ENCODE assay signal across 9 mouse cellular contexts in genomic region chr4:63560079-63560478, GRCm38 (mm10). TPM values are rescaled to one million over a fixed set of nuclear protein-coding genes. Genes with fewer than 3 reads are reported as not detected.
DNase-seq lines count a peak whose midpoint lies in the region; ATAC-seq lines count a peak whose summit lies in the region.
"Had no signal": no experiment of that assay in that cellular context is flagged by ENCODE, and none has a peak within 500 bp of the region (broad histone marks: within the 10 kb centered on the region; RNA-seq: fewer than 3 reads in every experiment).

No protein-coding gene starts in this region.

- ATAC-seq in midbrain, embryonic 11.5 days (ENCODE audit: low FRiP score), result no peak
- no peak for ATAC-seq in midbrain, embryonic 14.5 days (ENCODE audit: low FRiP score, low TSS enrichment)
- no peak for ATAC-seq in liver, embryonic 15.5 days (ENCODE audit: insufficient read depth)
- ATAC-seq in forebrain, embryonic 11.5 days (replicated peaks; ENCODE audit: low FRiP score), result no peak

- H3K9me3 ChIP-seq in midbrain, embryonic 11.5 days (ENCODE audit: control insufficient read depth, low read length), result no peaks in the 10 kb centered on the region
- H3K9me3 ChIP-seq in midbrain, embryonic 14.5 days (ENCODE audit: control insufficient read depth, low read length), result no peaks in the 10 kb centered on the region
- H3K9me3 ChIP-seq in liver, embryonic 15.5 days (replicated peaks), result no peaks in the 10 kb centered on the region
- no peaks in the 10 kb centered on the region for H3K9me3 ChIP-seq in forebrain, embryonic 11.5 days (ENCODE audit: control insufficient read depth, low read length)
- H3K9me3 ChIP-seq: neural tube, embryonic 13.5 days had no signal

- H3K27ac ChIP-seq in midbrain, embryonic 11.5 days (ENCODE audit: low read depth, low read length), result no peak overlapping the region
- H3K27ac ChIP-seq in midbrain, embryonic 14.5 days (replicated peaks; ENCODE audit: low read depth, low read length), result no peak overlapping the region
- peak overlapping the region; percentile 67 for H3K27ac ChIP-seq in brown adipose tissue, adult 24 weeks (replicated peaks; ENCODE audit: low read depth, low read length)
- H3K27ac ChIP-seq in liver, embryonic 15.5 days (replicated peaks), result peak overlapping the region; percentile 79
- H3K27ac ChIP-seq in forebrain, embryonic 11.5 days (ENCODE audit: low read depth, low read length), result no peak overlapping the region
- H3K27ac ChIP-seq: neural tube, embryonic 13.5 days had no signal

- H3K4me2 ChIP-seq in midbrain, embryonic 11.5 days, result 0 out of 2 replicates have a peak overlapping the region, but pooled peaks have one; percentile 3
- no peak overlapping the region for H3K4me2 ChIP-seq in midbrain, embryonic 14.5 days (ENCODE audit: low read length)
- peak overlapping the region; percentile 93 for H3K4me2 ChIP-seq in liver, embryonic 15.5 days
- H3K4me2 ChIP-seq in forebrain, embryonic 11.5 days (ENCODE audit: low read depth, low read length, severe bottlenecking), result no peak overlapping the region

- no peak overlapping the region for H3K9ac ChIP-seq in midbrain, embryonic 11.5 days (ENCODE audit: low read length)
- no peak overlapping the region for H3K9ac ChIP-seq in midbrain, embryonic 14.5 days (replicated peaks; ENCODE audit: low read length)
- H3K9ac ChIP-seq in liver, embryonic 15.5 days, result no peak overlapping the region
- H3K9ac ChIP-seq in forebrain, embryonic 11.5 days (ENCODE audit: low read length), result no peak overlapping the region

- no peaks in the 10 kb centered on the region for H3K36me3 ChIP-seq in midbrain, embryonic 11.5 days (ENCODE audit: control insufficient read depth, insufficient read depth, low read length)
- 0 out of 2 replicates have a peak, but pooled peaks cover 6% of the 10 kb centered on the region for H3K36me3 ChIP-seq in midbrain, embryonic 14.5 days (ENCODE audit: control insufficient read depth, insufficient read depth, low read length)
- no peaks in the 10 kb centered on the region for H3K36me3 ChIP-seq in liver, embryonic 15.5 days (replicated peaks)
- H3K36me3 ChIP-seq in forebrain, embryonic 11.5 days (ENCODE audit: control insufficient read depth, insufficient read depth, low read length), result no peaks in the 10 kb centered on the region
- H3K36me3 ChIP-seq: neural tube, embryonic 13.5 days had no signal

- no peaks in the 10 kb centered on the region for H3K27me3 ChIP-seq in midbrain, embryonic 11.5 days (ENCODE audit: control insufficient read depth, insufficient read depth, low read length)
- H3K27me3 ChIP-seq in midbrain, embryonic 14.5 days (ENCODE audit: control insufficient read depth, insufficient read depth, low read length), result no peaks in the 10 kb centered on the region
- H3K27me3 ChIP-seq in liver, embryonic 15.5 days, result no peaks in the 10 kb centered on the region
- no peaks in the 10 kb centered on the region for H3K27me3 ChIP-seq in forebrain, embryonic 11.5 days (ENCODE audit: control insufficient read depth, insufficient read depth, low read length)
- H3K27me3 ChIP-seq: neural tube, embryonic 13.5 days had no signal

- 49% methylated on average over 8 of the region's 8 CpGs for WGBS in midbrain, embryonic 11.5 days
- WGBS in midbrain, embryonic 14.5 days, result 49% methylated on average over 8 of the region's 8 CpGs
- 66% methylated on average over 8 of the region's 8 CpGs for WGBS in liver, embryonic 15.5 days (ENCODE audit: insufficient replicate concordance)
- 54% methylated on average over 8 of the region's 8 CpGs for WGBS in forebrain, embryonic 11.5 days

- DNase-seq in midbrain, embryonic 11.5 days (ENCODE audit: low spot score, missing footprints), result peak; percentile 85
- DNase-seq in midbrain, embryonic 14.5 days, result no peak
- peak; percentile 18 to 29 for DNase-seq in thymus, postnatal 10 days (ENCODE audit: low spot score in 2 of 2)
- no peak for DNase-seq in gastrocnemius, postnatal 36 days
- DNase-seq in forebrain, embryonic 11.5 days (ENCODE audit: low spot score), result no peak
- DNase-seq in cerebellum, adult 11 months, result no peak

- intact Hi-C loops in gastrocnemius, postnatal 36 days (cut with DNase I), result no loop called here

- peaks cover 30% of the 10 kb centered on the region for H3K4me1 ChIP-seq in midbrain, embryonic 11.5 days (ENCODE audit: control insufficient read depth, insufficient read depth, low read length)
- peaks cover 9% of the 10 kb centered on the region for H3K4me1 ChIP-seq in midbrain, embryonic 14.5 days (ENCODE audit: control insufficient read depth, insufficient read depth, low read length)
- H3K4me1 ChIP-seq in brown adipose tissue, adult 24 weeks (ENCODE audit: control insufficient read depth, insufficient read depth, insufficient read length, low read length), result peaks cover 15% of the 10 kb centered on the region
- H3K4me1 ChIP-seq in liver, embryonic 15.5 days (replicated peaks), result peaks cover 69% of the 10 kb centered on the region
- peaks cover 10% of the 10 kb centered on the region for H3K4me1 ChIP-seq in forebrain, embryonic 11.5 days (replicated peaks; ENCODE audit: control insufficient read depth, insufficient read depth, low read length)

- H3K4me3 ChIP-seq in midbrain, embryonic 11.5 days (ENCODE audit: low read depth, low read length), result no peak overlapping the region
- H3K4me3 ChIP-seq in midbrain, embryonic 14.5 days (replicated peaks; ENCODE audit: low read depth, low read length), result no peak overlapping the region
- H3K4me3 ChIP-seq in brown adipose tissue, adult 24 weeks (ENCODE audit: insufficient read depth, low read depth, low read length), result peak overlapping the region; percentile 95
- H3K4me3 ChIP-seq in liver, embryonic 15.5 days (replicated peaks), result peak overlapping the region; percentile 71
- H3K4me3 ChIP-seq in forebrain, embryonic 11.5 days (ENCODE audit: low read depth, low read length), result no peak overlapping the region

RNA-seq across cellular contexts. Expression of gene Tmem268, which starts 1.5 kb away (rescaled TPM):
- 6.2 and 8.1 TPM in 2 replicates for polyA plus RNA-seq in midbrain, embryonic 11.5 days (2014; fragmentation: Nextera tagmentation; extraction: Ambion mirVana)
- 3.7 and 4.0 TPM in 2 replicates for polyA plus RNA-seq in midbrain, embryonic 14.5 days (2014; fragmentation: Nextera tagmentation; extraction: Ambion mirVana)
- polyA plus RNA-seq in brown adipose tissue, adult 24 weeks (2012; ENCODE audit: insufficient read depth, insufficient read length, missing spikeins), result 13.4 and 16.4 TPM in 2 replicates
- polyA plus RNA-seq in liver, embryonic 15.5 days (2015; fragmentation: Nextera tagmentation; extraction: Ambion mirVana), result 9.6 and 11.7 TPM in 2 replicates
- 10 to 100 TPM; 14.0 to 14.5 TPM for total RNA-seq in gastrocnemius, postnatal 36 days (2021)
- 6.0 and 8.1 TPM in 2 replicates for polyA plus RNA-seq in forebrain, embryonic 11.5 days (2014; fragmentation: Nextera tagmentation; extraction: Ambion mirVana)

RNA-seq across cellular contexts. Expression of gene Atp6v1g1, which starts 15.5 kb away (rescaled TPM):
- polyA plus RNA-seq in midbrain, embryonic 11.5 days (2014; fragmentation: Nextera tagmentation; extraction: Ambion mirVana), result 386 and 408 TPM in 2 replicates
- 451 and 485 TPM in 2 replicates for polyA plus RNA-seq in midbrain, embryonic 14.5 days (2014; fragmentation: Nextera tagmentation; extraction: Ambion mirVana)
- polyA plus RNA-seq in brown adipose tissue, adult 24 weeks (2012; ENCODE audit: insufficient read depth, insufficient read length, missing spikeins), result 179 and 197 TPM in 2 replicates
- polyA plus RNA-seq in liver, embryonic 15.5 days (2015; fragmentation: Nextera tagmentation; extraction: Ambion mirVana), result 125 and 128 TPM in 2 replicates
- 100 to 1,000 TPM; 209 to 253 TPM for total RNA-seq in gastrocnemius, postnatal 36 days (2021)
- polyA plus RNA-seq in forebrain, embryonic 11.5 days (2014; fragmentation: Nextera tagmentation; extraction: Ambion mirVana), result 298 and 308 TPM in 2 replicates

RNA-seq across cellular contexts. Expression of gene Gm11213, which starts 45.0 kb away (rescaled TPM):
- not detected in 2 replicates for polyA plus RNA-seq in midbrain, embryonic 11.5 days (2014; fragmentation: Nextera tagmentation; extraction: Ambion mirVana)
- polyA plus RNA-seq in midbrain, embryonic 14.5 days (2014; fragmentation: Nextera tagmentation; extraction: Ambion mirVana), result not detected in 2 replicates
- polyA plus RNA-seq in brown adipose tissue, adult 24 weeks (2012; ENCODE audit: insufficient read depth, insufficient read length, missing spikeins), result not detected in 2 replicates
- polyA plus RNA-seq in liver, embryonic 15.5 days (2015; fragmentation: Nextera tagmentation; extraction: Ambion mirVana), result not detected in 2 replicates
- total RNA-seq in gastrocnemius, postnatal 36 days (2021), result not detected
- not detected in 2 replicates for polyA plus RNA-seq in forebrain, embryonic 11.5 days (2014; fragmentation: Nextera tagmentation; extraction: Ambion mirVana)
- polyA plus RNA-seq: neural tube, embryonic 13.5 days had no signal

Comparison
In these comparisons a context has a peak if more than half of its experiments do, and no peak if none do; other contexts are left out.
1. DNase-seq: peak in midbrain, embryonic 11.5 days (single experiment) and thymus, postnatal 10 days (2 of 2); none in midbrain, embryonic 14.5 days (single experiment), gastrocnemius, postnatal 36 days (0 of 2), forebrain, embryonic 11.5 days (single experiment) and cerebellum, adult 11 months (single experiment).
2. H3K4me2 ChIP-seq: peak in midbrain, embryonic 11.5 days (single experiment) and liver, embryonic 15.5 days (single experiment); none in midbrain, embryonic 14.5 days (single experiment) and forebrain, embryonic 11.5 days (single experiment).
3. H3K27ac ChIP-seq: peak in brown adipose tissue, adult 24 weeks (single experiment) and liver, embryonic 15.5 days (single experiment); none in midbrain, embryonic 11.5 days (single experiment), midbrain, embryonic 14.5 days (single experiment) and forebrain, embryonic 11.5 days (single experiment).
4. H3K4me3 ChIP-seq: peak in brown adipose tissue, adult 24 weeks (single experiment) and liver, embryonic 15.5 days (single experiment); none in midbrain, embryonic 11.5 days (single experiment), midbrain, embryonic 14.5 days (single experiment) and forebrain, embryonic 11.5 days (single experiment).